Mouse (Mus musculus) intestine, embryonic 14.5 days (tissue): ENCODE results near the gene 9230104L09Rik. TPM values are rescaled to one million over a fixed set of nuclear protein-coding genes. Genes with fewer than 3 reads are reported as not detected.

Experiments
- ATAC-seq: fragments of 200-750 bp; cut with Nextera tagmentation; replicated peaks from 2 replicates; pipeline ENCODE4 v1.8.0; 2017; ENCODE audit warnings: low read depth, moderate number of reproducible peaks, moderate TSS enrichment, moderate library complexity; ENCODE audit not compliant: low FRiP score, low TSS enrichment
- DNase-seq: peaks from one replicate; pipeline ENCODE4 v3.0.0-alpha.2; 2018; ENCODE audit warnings: low spot score
- H3K27ac ChIP-seq: fragments of 300-500 bp; sonication (generic); 2 replicates; pipeline ENCODE4 v1.5.1; 2014; ENCODE audit warnings: low read depth, mild to moderate bottlenecking, control low read depth
- H3K27me3 ChIP-seq: fragments of 300-500 bp; sonication (generic); replicated peaks from 2 replicates; pipeline ENCODE4 v1.6.1; 2014; ENCODE audit warnings: low read length, control low read depth; ENCODE audit not compliant: control insufficient read depth, insufficient read depth
- H3K36me3 ChIP-seq: fragments of 300-500 bp; sonication (generic); 2 replicates; pipeline ENCODE4 v1.6.1; 2014; ENCODE audit warnings: low read length, control low read depth; ENCODE audit not compliant: control insufficient read depth, insufficient read depth
- H3K4me1 ChIP-seq: fragments of 300-500 bp; sonication (generic); replicated peaks from 2 replicates; pipeline ENCODE4 v1.6.1; 2014; ENCODE audit warnings: low read length, control low read depth, mixed read lengths; ENCODE audit not compliant: control insufficient read depth, insufficient read depth
- H3K4me2 ChIP-seq: fragments of 300-500 bp; sonication (generic); 2 replicates; pipeline ENCODE4 v1.6.1; 2014; ENCODE audit warnings: low read length
- H3K4me3 ChIP-seq: fragments of 300-500 bp; sonication (generic); 2 replicates; pipeline ENCODE4 v1.5.1; 2014; ENCODE audit warnings: low read depth, low read length, control low read depth, mixed read lengths
- H3K9ac ChIP-seq: fragments of 300-500 bp; sonication (generic); 2 replicates; pipeline ENCODE4 v1.6.1; 2014; ENCODE audit warnings: mild to moderate bottlenecking, low read length
- H3K9me3 ChIP-seq: fragments of 300-500 bp; sonication (generic); 2 replicates; pipeline ENCODE4 v1.6.1; 2016; ENCODE audit warnings: low read length, control low read depth; ENCODE audit not compliant: control insufficient read depth
- WGBS: fragments of 180-500 bp; shearing (Covaris S2); extraction: QIAGEN DNeasy Blood & Tissue Kit; methylation state at CpG from one replicate; pipeline ENCODE4 v1.1.7; 2014; 5-methylcytosine and 5-hydroxymethylcytosine counted together
- polyA plus RNA-seq: library from polyadenylated mRNA; unstranded; fragments of >200 nt; fragmentation: Nextera tagmentation; extraction: Ambion mirVana; gene quantifications from 2 replicates; pipeline ENCODE4 v1.2.1, GENCODE M21; 2014

9230104L09Rik gene
- polyA plus RNA-seq, 1 experiment from 2014 or later: not detected

DNA sequence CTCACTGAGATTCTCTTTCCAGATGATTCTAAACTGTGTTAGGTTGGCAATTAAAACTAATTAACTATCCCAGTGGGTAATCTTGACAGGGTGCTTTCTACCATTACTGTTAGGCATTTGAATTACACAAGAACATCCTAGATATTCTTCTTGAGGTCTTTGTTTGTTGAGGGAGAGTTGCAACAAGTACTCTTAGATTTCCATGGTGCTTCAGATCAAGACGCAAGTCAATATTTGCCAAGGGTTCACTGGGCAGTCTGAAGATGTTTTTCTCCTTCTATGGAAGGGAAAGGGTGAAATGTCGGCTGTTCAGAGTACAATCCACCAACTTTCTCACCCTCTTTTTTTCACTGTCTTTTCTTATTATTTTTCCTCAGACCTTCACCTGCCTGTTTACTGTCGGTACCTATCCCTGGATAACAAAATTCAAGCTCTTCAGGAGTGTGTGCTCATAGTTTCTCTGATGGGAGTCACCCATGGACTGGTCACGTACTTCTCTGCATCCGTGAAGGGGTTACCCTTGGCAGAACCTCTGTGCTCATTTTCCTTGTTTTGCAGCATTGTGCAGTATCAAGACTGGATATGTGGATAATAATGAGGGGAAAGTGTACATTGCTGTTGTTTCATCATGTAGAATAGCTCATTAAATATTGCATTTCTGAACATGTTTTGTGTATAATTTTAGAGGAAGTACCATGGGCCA, 26.6 kb downstream of the 9230104L09Rik start:
- no peaks in the 10 kb centered on the region for H3K27me3 ChIP-seq
- ATAC-seq (no peak), DNase-seq (no peak)
- WGBS: 87% methylated on average over 5 of the region's 5 CpGs
- no peaks in the 10 kb centered on the region for H3K9me3 ChIP-seq
- no peak overlapping the region for H3K27ac ChIP-seq
- H3K36me3 ChIP-seq: no peaks in the 10 kb centered on the region
- H3K4me1 ChIP-seq: no peaks in the 10 kb centered on the region
- no peak overlapping the region for H3K4me3 ChIP-seq
- no peak overlapping the region for H3K9ac ChIP-seq
- H3K4me2 ChIP-seq: no peak overlapping the region

- Histone ChIP-seq H3K4me3 (no peak within 1 kb of the TSS), H3K4me2 (no peak within 1 kb of the TSS), H3K9ac (no peak within 1 kb of the TSS), H3K27me3 (no peaks in the 10 kb centered on the region), H3K9me3 (no peaks in the 10 kb centered on the region), H3K36me3 (no peaks in the 10 kb centered on the region), H3K27ac (no peak within 1 kb of the TSS), H3K4me1 (no peaks in the 10 kb centered on the region)
- 47% methylated on average over 4 of the region's 4 CpGs for WGBS
- DNase-seq (no peak), ATAC-seq (no peak)
Observed at GRCm38 (mm10) chr2:148834912-148835311, 29.9 kb downstream of the 9230104L09Rik start, which contains the start of gene Cst9. TSS of gene Cst9 (plus strand) at chr2:148835147.

DNA sequence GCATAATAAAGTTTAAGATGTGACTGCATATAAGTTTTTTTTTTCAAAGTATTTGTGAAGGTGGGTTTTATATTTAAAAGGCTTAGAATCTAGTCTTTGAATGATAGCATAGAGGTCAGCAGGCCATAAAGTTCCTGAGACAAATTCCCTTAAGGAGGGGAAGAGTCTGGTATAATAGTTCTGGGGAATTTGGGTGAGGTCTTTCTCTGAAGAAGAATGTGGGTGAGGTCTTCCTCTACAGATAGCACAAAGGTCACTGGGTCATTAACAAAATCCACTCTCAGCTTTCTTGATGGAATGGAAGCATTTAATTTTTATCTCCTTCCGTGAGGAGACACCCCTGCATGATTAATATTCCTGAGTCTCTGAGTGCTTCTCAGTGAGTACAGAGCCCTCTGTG, 38.9 kb downstream of the 9230104L09Rik start:
- Histone ChIP-seq H3K4me2 (no peak overlapping the region), H3K9ac (no peak overlapping the region), H3K4me3 (no peak overlapping the region), H3K9me3 (no peaks in the 10 kb centered on the region), H3K4me1 (no peaks in the 10 kb centered on the region), H3K27ac (no peak overlapping the region), H3K36me3 (no peaks in the 10 kb centered on the region), H3K27me3 (no peaks in the 10 kb centered on the region)
- ATAC-seq (no peak), DNase-seq (no peak)
- 21% methylated on average over 1 of the region's 1 CpGs for WGBS

- H3K36me3 ChIP-seq: no peaks in the 10 kb centered on the region
- H3K9ac ChIP-seq: no peak within 1 kb of the TSS
- no peak for ATAC-seq
- H3K27me3 ChIP-seq: no peaks in the 10 kb centered on the region
- H3K27ac ChIP-seq: no peak within 1 kb of the TSS
- H3K4me1 ChIP-seq: no peaks in the 10 kb centered on the region
- H3K9me3 ChIP-seq: no peaks in the 10 kb centered on the region
- no peak within 1 kb of the TSS for H3K4me2 ChIP-seq
- no peak for DNase-seq
- H3K4me3 ChIP-seq: no peak within 1 kb of the TSS
Observed at GRCm38 (mm10) chr2:148819909-148820308, 44.9 kb downstream of the 9230104L09Rik start, which contains the start of gene Cst13. TSS of gene Cst13 (plus strand) at chr2:148820081.

DNA sequence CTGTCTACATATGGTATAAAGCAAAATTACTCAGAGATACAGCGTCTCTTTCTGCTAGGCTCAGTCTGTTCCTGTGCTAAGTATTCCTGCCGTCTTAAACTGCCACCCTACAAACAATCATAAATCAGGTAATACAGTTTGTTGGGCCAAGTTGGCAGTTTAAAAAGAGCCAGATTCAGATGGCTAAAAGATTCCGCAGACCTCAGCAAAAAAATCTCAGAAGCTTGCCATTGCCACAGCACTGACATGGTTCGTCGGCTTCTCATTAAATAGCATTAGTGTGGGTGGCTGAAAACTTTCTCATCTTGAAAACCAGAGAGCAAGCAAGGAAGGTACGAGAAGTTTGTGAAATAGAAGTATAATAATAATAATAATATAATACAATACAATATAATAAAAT, 58.1 kb downstream of the 9230104L09Rik start:
- Histone ChIP-seq H3K9ac (no peak overlapping the region), H3K4me1 (no peaks in the 10 kb centered on the region), H3K27me3 (no peaks in the 10 kb centered on the region), H3K27ac (no peak overlapping the region), H3K36me3 (no peaks in the 10 kb centered on the region), H3K4me3 (no peak overlapping the region), H3K9me3 (no peaks in the 10 kb centered on the region), H3K4me2 (no peak overlapping the region)
- 29% methylated on average over 6 of the region's 6 CpGs for WGBS
- DNase-seq (no peak), ATAC-seq (no peak)

DNA sequence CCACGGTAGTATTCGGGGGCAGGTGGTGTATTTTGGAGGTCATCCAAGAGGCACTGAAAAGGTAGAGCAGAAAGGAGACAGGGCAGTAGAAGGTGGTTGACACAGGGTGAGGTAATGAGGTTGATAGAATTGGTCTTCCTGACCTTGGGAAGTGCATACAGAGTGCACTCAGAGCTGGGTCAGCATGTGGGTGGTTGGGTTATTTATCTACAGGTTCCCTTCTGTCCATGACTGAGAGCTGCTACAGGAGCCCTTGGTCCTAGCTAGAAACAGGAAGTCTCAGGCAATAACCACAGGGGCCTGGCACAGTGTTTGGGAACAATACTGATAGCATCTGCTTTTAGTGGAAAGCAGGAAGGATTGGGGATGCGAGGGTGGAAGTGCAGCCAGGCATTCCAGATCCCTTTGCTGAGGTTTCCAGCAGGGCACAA, 63.3 kb downstream of the 9230104L09Rik start:
- Histone ChIP-seq H3K36me3 (no peaks in the 10 kb centered on the region), H3K4me1 (no peaks in the 10 kb centered on the region), H3K4me3 (no peak overlapping the region), H3K27me3 (no peaks in the 10 kb centered on the region), H3K27ac (no peak overlapping the region), H3K4me2 (no peak overlapping the region), H3K9me3 (no peaks in the 10 kb centered on the region), H3K9ac (no peak overlapping the region)
- DNase-seq: no peak
- ATAC-seq: no peak
- WGBS: 40% methylated on average over 3 of the region's 3 CpGs

GRCm38 (mm10) chr2:148798485-148798884, 66.4 kb downstream of the 9230104L09Rik start, which contains the start of gene Cst8:
TSS of gene Cst8 (plus strand) at chr2:148798785.
- no peaks in the 10 kb centered on the region for H3K9me3 ChIP-seq
- ATAC-seq (no peak), DNase-seq (no peak)
- no peak within 1 kb of the TSS for H3K4me2 ChIP-seq
- H3K27me3 ChIP-seq: no peaks in the 10 kb centered on the region
- no peak within 1 kb of the TSS for H3K4me3 ChIP-seq
- no peak within 1 kb of the TSS for H3K27ac ChIP-seq
- WGBS: 81% methylated on average over 1 of the region's 1 CpGs
- H3K4me1 ChIP-seq: no peaks in the 10 kb centered on the region
- no peaks in the 10 kb centered on the region for H3K36me3 ChIP-seq
- no peak within 1 kb of the TSS for H3K9ac ChIP-seq
